Mouse (Mus musculus) liver, adult 2 months (tissue): ENCODE data around the gene Kdm2b. TPM values are rescaled to one million over a fixed set of nuclear protein-coding genes. Genes with fewer than 3 reads are reported as not detected.

Source experiments
- DNase-seq: peaks from one replicate; pipeline ENCODE4 v3.0.0-alpha.2; 2011; ENCODE audit warnings: low read depth, low spot score; ENCODE audit errors: extremely low read depth
- H3K27ac ChIP-seq: fragments of 200-500 bp; replicated peaks from 2 replicates; pipeline ENCODE4 v1.5.1; 2012; ENCODE audit warnings: low read depth, mild to moderate bottlenecking, control low read depth, inconsistent platforms, low read length; ENCODE audit not compliant: insufficient read depth
- H3K27me3 ChIP-seq: fragments of 200-500 bp; 2 replicates; pipeline ENCODE4 v1.6.1; 2012; ENCODE audit warnings: mild to moderate bottlenecking, moderate library complexity, low read length, inconsistent platforms; ENCODE audit not compliant: control insufficient read depth, insufficient read depth
- H3K36me3 ChIP-seq: fragments of 200-500 bp; 2 replicates; pipeline ENCODE4 v1.6.1; 2012; ENCODE audit warnings: low read length, inconsistent platforms; ENCODE audit not compliant: control insufficient read depth, insufficient read depth
- H3K4me1 ChIP-seq: fragments of 200-500 bp; 2 replicates; pipeline ENCODE4 v1.6.1; 2011; ENCODE audit warnings: low read length; ENCODE audit not compliant: control insufficient read depth, insufficient read depth
- H3K4me3 ChIP-seq: fragments of 200-500 bp; 2 replicates; pipeline ENCODE4 v1.5.1; 2011; ENCODE audit warnings: low read depth, mild to moderate bottlenecking, control low read depth, low read length, moderate library complexity; ENCODE audit not compliant: insufficient read depth
- H3K79me2 ChIP-seq: fragments of 200-500 bp; 2 replicates; pipeline ENCODE4 v1.6.1; 2012; ENCODE audit warnings: inconsistent platforms, mild to moderate bottlenecking, low read length, moderate library complexity; ENCODE audit not compliant: control insufficient read depth, insufficient read depth
- H3K9ac ChIP-seq: fragments of 200-500 bp; 2 replicates; pipeline ENCODE4 v1.6.1; 2012; ENCODE audit warnings: low read depth, mild to moderate bottlenecking, control low read depth, inconsistent platforms, low read length
- CTCF ChIP-seq: fragments of 200-500 bp; IDR thresholded peaks from 2 replicates; pipeline ENCODE4 v1.5.1; 2011; ENCODE audit warnings: low read depth, low read length, control low read depth
- POLR2A ChIP-seq: fragments of 200-500 bp; IDR thresholded peaks from 2 replicates; pipeline ENCODE4 v1.6.1; 2011; ENCODE audit warnings: low read length, control low read depth; ENCODE audit not compliant: insufficient read depth; ENCODE audit errors: extremely low read depth
- WGBS: fragments of 180-500 bp; shearing (Covaris S2); methylation state at CpG from one replicate; pipeline ENCODE4 v1.1.7; 2018; 5-methylcytosine and 5-hydroxymethylcytosine counted together
- polyA plus RNA-seq: library from polyadenylated mRNA; depleted of rRNA; stranded (reverse); fragments of >200 nt; gene quantifications from 2 replicates; pipeline ENCODE4 v1.2.3, GENCODE M21; 2012; rRNA removed
- total RNA-seq: library from RNA; depleted of rRNA; stranded (reverse); fragments of >200 nt; gene quantifications from 2 replicates; pipeline ENCODE4 v1.2.3, GENCODE M21; 2014; rRNA removed

Gene Kdm2b
- total RNA-seq (3.0 and 4.9 TPM in 2 replicates), polyA plus RNA-seq (5.5 and 7.1 TPM in 2 replicates)

DNA sequence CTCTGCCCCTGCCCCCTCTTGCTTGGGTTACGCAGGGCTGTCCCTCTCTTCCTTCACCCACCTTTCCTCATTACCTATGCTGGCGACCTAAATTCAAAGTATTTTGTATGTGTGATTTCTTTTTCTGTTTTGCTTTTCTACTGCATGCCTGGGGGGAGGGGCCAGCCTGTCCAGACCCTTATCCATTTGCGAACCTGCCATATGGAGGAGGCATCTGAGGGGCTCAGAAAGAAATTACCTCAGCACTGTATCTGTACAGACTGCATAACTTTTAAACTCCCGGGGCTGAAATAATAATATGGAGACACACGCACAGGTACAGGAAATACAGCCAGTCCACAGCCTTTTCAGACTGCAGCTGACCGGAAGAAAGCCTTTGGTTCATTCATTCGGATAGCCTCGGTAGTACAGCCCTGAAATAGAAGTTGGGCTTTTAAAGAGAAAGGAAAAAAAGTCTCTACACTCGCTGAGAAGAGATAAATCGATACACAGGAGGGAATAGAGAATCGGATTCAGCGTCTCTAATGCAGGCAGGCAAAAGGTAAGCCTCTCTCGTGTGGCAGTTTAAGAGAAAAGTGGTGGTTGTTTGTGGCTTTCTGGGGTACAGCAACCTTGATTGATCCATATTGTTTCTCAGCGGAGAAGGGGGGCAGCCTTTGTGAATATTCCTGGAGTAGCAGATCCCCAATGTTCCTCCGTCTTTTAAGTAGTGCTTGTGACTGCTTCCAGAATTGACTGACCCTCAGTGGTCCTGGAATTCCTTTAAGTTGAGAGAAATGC lies at the start of gene Kdm2b:
Gene Kdm2b, minus strand, starts transcription at position 273 of the 780 bp plus-strand sequence.
- no peaks in the 10 kb centered on the region for H3K27me3 ChIP-seq
- H3K4me1 ChIP-seq, result no peaks in the 10 kb centered on the region
- TF ChIP-seq POLR2A (no peak), CTCF (no peak)
- DNase-seq, result peak; percentile 75
- H3K79me2 ChIP-seq, result no peaks in the 10 kb centered on the region
- H3K4me3 ChIP-seq, result peak within 1 kb of the TSS; percentile 94
- no peaks in the 10 kb centered on the region for H3K36me3 ChIP-seq
- H3K27ac ChIP-seq, result peak within 1 kb of the TSS; percentile 43; the same call in 1 of the 2 replicates
- peak within 1 kb of the TSS; percentile 91 for H3K9ac ChIP-seq
- 12% methylated on average over 15 of the region's 15 CpGs for WGBS

DNA sequence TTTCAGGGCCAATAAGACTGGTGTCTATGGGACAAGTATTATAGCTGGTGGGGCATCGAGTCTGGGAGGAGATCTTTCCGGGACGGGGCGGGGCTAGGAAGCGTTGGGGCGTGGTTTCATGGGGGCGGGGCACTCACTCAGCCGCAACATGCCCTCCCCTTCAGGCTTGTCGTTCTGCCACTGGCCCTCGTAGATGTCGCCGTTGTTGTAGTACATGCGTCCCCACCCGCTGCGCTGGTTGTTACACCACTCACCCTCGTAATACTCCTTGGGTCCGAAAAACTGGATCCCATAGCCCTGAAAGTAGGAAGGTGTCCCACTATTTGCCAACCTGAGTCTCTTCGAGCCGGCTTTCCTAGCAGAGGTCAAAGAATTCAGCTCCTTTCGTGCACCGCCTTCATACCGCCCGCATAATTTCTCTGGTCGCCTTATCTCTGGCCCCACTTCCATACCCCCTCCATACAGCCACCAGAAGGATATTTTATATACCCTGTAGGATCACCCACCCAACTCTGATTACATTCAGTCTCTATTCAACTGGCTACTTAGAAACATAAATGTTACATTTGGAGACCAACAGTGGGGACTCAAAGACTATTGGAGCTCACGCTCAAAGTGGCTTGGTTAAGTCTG lies 49.6 kb upstream of the Kdm2b start:
- H3K4me1 ChIP-seq, result 0 out of 2 replicates have a peak, but pooled peaks cover 3% of the 10 kb centered on the region
- WGBS, result 4% methylated on average over 25 of the region's 25 CpGs
- peak; percentile 70 for DNase-seq

DNA sequence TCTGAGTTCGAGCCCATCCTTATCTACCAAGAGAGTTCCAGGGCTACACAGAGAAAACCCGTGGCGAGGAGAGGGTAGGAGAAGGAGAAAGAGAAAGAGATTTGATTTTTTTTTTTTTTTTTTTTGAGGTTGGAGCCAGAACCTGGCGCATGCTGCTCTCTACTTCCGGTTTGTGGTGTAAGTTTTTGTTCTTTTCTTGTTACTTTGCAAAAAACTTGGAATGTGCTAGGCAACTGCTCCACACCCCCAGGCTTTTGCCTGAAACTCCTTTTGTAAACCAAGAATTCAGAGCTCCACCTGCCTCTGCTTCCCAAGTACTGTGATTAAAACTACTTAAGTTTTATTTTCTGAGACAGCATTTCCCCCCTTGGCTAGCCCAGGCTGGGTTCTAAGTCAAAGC lies 48.5 kb upstream of the Kdm2b start:
- H3K27me3 ChIP-seq, result no peaks in the 10 kb centered on the region
- TF ChIP-seq POLR2A (no peak), CTCF (no peak)
- H3K4me3 ChIP-seq, result no peak overlapping the region
- 0 out of 2 replicates have a peak, but pooled peaks cover 3% of the 10 kb centered on the region for H3K4me1 ChIP-seq
- H3K79me2 ChIP-seq, result no peaks in the 10 kb centered on the region
- no peak overlapping the region for H3K27ac ChIP-seq
- 70% methylated on average over 5 of the region's 5 CpGs for WGBS
- H3K36me3 ChIP-seq, result no peaks in the 10 kb centered on the region
- no peak overlapping the region for H3K9ac ChIP-seq
- DNase-seq, result no peak

More for the DNA sequence above, 49.6 kb upstream of the Kdm2b start:
- Histone ChIP-seq H3K4me3 (peak overlapping the region; percentile 8), H3K36me3 (no peaks in the 10 kb centered on the region), H3K9ac (peak overlapping the region; percentile 22), H3K27ac (peak overlapping the region; percentile 17), H3K79me2 (no peaks in the 10 kb centered on the region), H3K27me3 (no peaks in the 10 kb centered on the region)
- TF ChIP-seq POLR2A (no peak), CTCF (no peak)

- TF ChIP-seq POLR2A, result no peak
- no peak for TF ChIP-seq CTCF
- Histone ChIP-seq H3K4me1 (0 out of 2 replicates have a peak, but pooled peaks cover 3% of the 10 kb centered on the region), H3K79me2 (no peaks in the 10 kb centered on the region), H3K27ac (no peak overlapping the region; the same call in 1 of the 2 replicates), H3K4me3 (no peak overlapping the region), H3K9ac (no peak overlapping the region), H3K36me3 (no peaks in the 10 kb centered on the region), H3K27me3 (no peaks in the 10 kb centered on the region)
- DNase-seq, result peak; percentile 96
- 5% methylated on average over 6 of the region's 6 CpGs for WGBS
Observed at GRCm38 (mm10) chr5:123035564-123035963, 45.9 kb upstream of the Kdm2b start.

- Histone ChIP-seq H3K9ac (no peak overlapping the region), H3K36me3 (0 out of 2 replicates have a peak, but pooled peaks cover 3% of the 10 kb centered on the region), H3K27me3 (no peaks in the 10 kb centered on the region), H3K79me2 (no peaks in the 10 kb centered on the region), H3K27ac (no peak overlapping the region; the same call in 1 of the 2 replicates), H3K4me1 (0 out of 2 replicates have a peak, but pooled peaks cover 3% of the 10 kb centered on the region), H3K4me3 (no peak overlapping the region)
- 95% methylated on average over 4 of the region's 4 CpGs for WGBS
- no peak for TF ChIP-seq CTCF
- no peak for TF ChIP-seq POLR2A
- no peak for DNase-seq
Observed at GRCm38 (mm10) chr5:123035089-123035488, 45.5 kb upstream of the Kdm2b start.
